Mouse (Mus musculus): ENCODE measurements around the gene Sept9.

DNA sequence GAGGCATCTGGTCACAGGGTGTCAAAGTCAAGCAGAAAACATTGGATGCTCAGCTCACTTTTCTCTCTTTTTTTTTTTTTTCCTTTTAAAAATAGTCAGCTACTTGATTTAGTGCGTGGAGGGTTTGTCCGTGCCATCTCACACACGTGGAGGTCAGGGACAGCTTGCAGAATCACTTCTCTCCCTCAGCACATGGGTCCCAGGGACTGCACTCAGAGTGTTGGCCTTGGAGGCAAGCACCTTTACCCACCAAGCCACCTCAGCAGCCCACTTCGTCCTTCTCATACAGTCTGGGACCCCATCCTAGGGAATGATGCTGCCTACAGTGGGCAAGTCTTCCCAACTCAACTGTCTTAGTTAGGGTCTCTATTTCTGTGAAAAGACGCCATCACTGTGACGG is 57.4 kb downstream of the Sept9 start:
- TF ChIP-seq GATA1 (IDR thresholded peaks at IDR 0.05; ENCODE audit: low read length) (no peak), TAL1 (IDR thresholded peaks at IDR 0.05; ENCODE audit: low read length) (no peak)
